Mouse (Mus musculus) right cerebral cortex, postnatal 36 days (tissue): Measurements from ENCODE around the gene Dgki.
A peak's percentile ranks its signal among the peaks of the same experiment; 100 is the strongest.

Source experiments
- DNase-seq, 2 experiments: peaks; one replicate each; pipeline ENCODE4 v3.0.0; 2022; ENCODE audit warnings: low spot score in 2 of 2, mixed read lengths in 1 of 2

The Dgki gene

GRCm38 (mm10) chr6:36845288-36845687 is 454.7 kb downstream of the Dgki start:
- no peak for DNase-seq

GRCm38 (mm10) chr6:36844258-36844657 is 455.7 kb downstream of the Dgki start:
- no peak for DNase-seq

GRCm38 (mm10) chr6:36843031-36843488 is 456.9 kb downstream of the Dgki start:
- peak in 1 of 2 experiments; percentile 76 for DNase-seq

GRCm38 (mm10) chr6:36842101-36842922 is 457.7 kb downstream of the Dgki start:
- no peak for DNase-seq

- no peak for DNase-seq
These were observed 458.3 kb downstream of the Dgki start for GRCm38 (mm10) chr6:36841701-36842100.

- DNase-seq, result no peak
These were observed 458.8 kb downstream of the Dgki start for GRCm38 (mm10) chr6:36841174-36841573.

GRCm38 (mm10) chr6:36838747-36839146 is 461.2 kb downstream of the Dgki start:
- no peak for DNase-seq

- DNase-seq, result no peak
These were observed 464.6 kb downstream of the Dgki start for GRCm38 (mm10) chr6:36835351-36835750.

- DNase-seq, result no peak
These were observed 465.2 kb downstream of the Dgki start for GRCm38 (mm10) chr6:36834695-36835265.

- DNase-seq, result no peak
These were observed 467.3 kb downstream of the Dgki start for GRCm38 (mm10) chr6:36832681-36833080.

- DNase-seq, result no peak
These were observed 467.8 kb downstream of the Dgki start for GRCm38 (mm10) chr6:36832207-36832606.

GRCm38 (mm10) chr6:36830371-36830925 is 469.5 kb downstream of the Dgki start:
- no peak for DNase-seq

GRCm38 (mm10) chr6:36819784-36820050 is 480.3 kb downstream of the Dgki start:
- DNase-seq, result no peak

GRCm38 (mm10) chr6:36819019-36819783 is 480.8 kb downstream of the Dgki start:
- DNase-seq, result peak; percentile 43 to 56

GRCm38 (mm10) chr6:36818281-36819018 is 481.5 kb downstream of the Dgki start:
- no peak for DNase-seq

- DNase-seq, result no peak
These were observed 483.3 kb downstream of the Dgki start for GRCm38 (mm10) chr6:36816666-36817065.

GRCm38 (mm10) chr6:36815992-36816391 is 484.0 kb downstream of the Dgki start:
- peak in 1 of 2 experiments; percentile 34 for DNase-seq

GRCm38 (mm10) chr6:36812666-36813515 is 487.1 kb downstream of the Dgki start:
- DNase-seq, result no peak

GRCm38 (mm10) chr6:36810448-36810847 is 489.5 kb downstream of the Dgki start:
- DNase-seq, result no peak

GRCm38 (mm10) chr6:36809747-36810285 is 490.2 kb downstream of the Dgki start, which contains the start of gene Ptn:
Gene Ptn (minus strand): TSS chr6:36810220.
- DNase-seq, result peak; percentile 65 to 81
